Comparison of ENCODE assay signal across 20 mouse cellular contexts in genomic region chr12:44397782-44398181, GRCm38 (mm10).
DNase-seq lines count a peak whose midpoint lies in the region; ATAC-seq and TF ChIP-seq lines count a peak whose summit lies in the region.
"Had no signal": no experiment of that assay in that cellular context is flagged by ENCODE, and none has a peak within 500 bp of the region (broad histone marks: within the 10 kb centered on the region; RNA-seq: fewer than 3 reads in every experiment).

No protein-coding gene starts in this region.

- no peaks in the 10 kb centered on the region for H3K36me3 ChIP-seq in forebrain, embryonic 11.5 days (ENCODE audit: control insufficient read depth, insufficient read depth, low read length)
- no peaks in the 10 kb centered on the region for H3K36me3 ChIP-seq in forebrain, embryonic 10.5 days (replicated peaks)
- no peaks in the 10 kb centered on the region for H3K36me3 ChIP-seq in forebrain, embryonic 14.5 days (ENCODE audit: control insufficient read depth, insufficient read depth, low read length)
- H3K36me3 ChIP-seq in midbrain, postnatal 0 days (ENCODE audit: insufficient read depth, low read length) = no peaks in the 10 kb centered on the region
- H3K36me3 ChIP-seq: embryonic facial prominence, embryonic 12.5 days; heart, embryonic 13.5 days; kidney, embryonic 15.5 days; liver, embryonic 15.5 days had no signal

- H3K27me3 ChIP-seq in forebrain, embryonic 11.5 days (ENCODE audit: control insufficient read depth, insufficient read depth, low read length) = no peaks in the 10 kb centered on the region
- H3K27me3 ChIP-seq in forebrain, embryonic 10.5 days (ENCODE audit: poor library complexity, severe bottlenecking) = no peaks in the 10 kb centered on the region
- no peaks in the 10 kb centered on the region for H3K27me3 ChIP-seq in forebrain, embryonic 14.5 days (replicated peaks; ENCODE audit: control insufficient read depth, insufficient read depth, low read length)
- no peaks in the 10 kb centered on the region for H3K27me3 ChIP-seq in midbrain, postnatal 0 days (ENCODE audit: insufficient read depth, low read length)
- H3K27me3 ChIP-seq: embryonic facial prominence, embryonic 12.5 days; heart, embryonic 13.5 days; kidney, embryonic 15.5 days; liver, embryonic 15.5 days had no signal

- H3K27ac ChIP-seq in forebrain, embryonic 11.5 days (ENCODE audit: low read depth, low read length) = no peak overlapping the region
- no peak overlapping the region; the same call in 1 of the 2 replicates for H3K27ac ChIP-seq in forebrain, embryonic 10.5 days
- H3K27ac ChIP-seq in forebrain, embryonic 14.5 days (ENCODE audit: low read depth, low read length) = no peak overlapping the region; the same call in 1 of the 2 replicates
- H3K27ac ChIP-seq in midbrain, postnatal 0 days (ENCODE audit: low read depth, low read length) = peak overlapping the region; percentile 64
- H3K27ac ChIP-seq: embryonic facial prominence, embryonic 12.5 days; gastrocnemius, adult 2 months; heart, embryonic 13.5 days; kidney, embryonic 15.5 days; liver, embryonic 15.5 days had no signal

- WGBS in forebrain, embryonic 11.5 days = 18% methylated on average over 5 of the region's 5 CpGs
- 28% methylated on average over 5 of the region's 5 CpGs for WGBS in forebrain, embryonic 10.5 days
- WGBS in forebrain, embryonic 14.5 days = 17% methylated on average over 5 of the region's 5 CpGs
- 26% methylated on average over 5 of the region's 5 CpGs for WGBS in midbrain, postnatal 0 days

- H3K9ac ChIP-seq in forebrain, embryonic 11.5 days (ENCODE audit: low read length) = no peak overlapping the region
- H3K9ac ChIP-seq in forebrain, embryonic 14.5 days (ENCODE audit: low read length) = no peak overlapping the region; the same call in 1 of the 2 replicates
- H3K9ac ChIP-seq in midbrain, postnatal 0 days (replicated peaks; ENCODE audit: low read length, poor library complexity, severe bottlenecking) = no peak overlapping the region
- H3K9ac ChIP-seq: embryonic facial prominence, embryonic 12.5 days; heart, embryonic 13.5 days; kidney, embryonic 15.5 days; liver, embryonic 15.5 days had no signal

- no peaks in the 10 kb centered on the region; the same call in 1 of the 2 replicates for H3K4me1 ChIP-seq in forebrain, embryonic 11.5 days (replicated peaks; ENCODE audit: control insufficient read depth, insufficient read depth, low read length)
- peaks cover 27% of the 10 kb centered on the region for H3K4me1 ChIP-seq in forebrain, embryonic 10.5 days
- peaks cover 11% of the 10 kb centered on the region for H3K4me1 ChIP-seq in forebrain, embryonic 14.5 days (ENCODE audit: control insufficient read depth, insufficient read depth, low read length)
- 0 out of 2 replicates have a peak, but pooled peaks cover under 1% of the 10 kb centered on the region for H3K4me1 ChIP-seq in midbrain, postnatal 0 days (ENCODE audit: insufficient read depth, low read length)
- H3K4me1 ChIP-seq: embryonic facial prominence, embryonic 12.5 days; heart, embryonic 13.5 days; kidney, embryonic 15.5 days; liver, embryonic 15.5 days had no signal

- H3K9me3 ChIP-seq in forebrain, embryonic 11.5 days (ENCODE audit: control insufficient read depth, low read length) = no peaks in the 10 kb centered on the region
- H3K9me3 ChIP-seq in forebrain, embryonic 10.5 days = no peaks in the 10 kb centered on the region
- H3K9me3 ChIP-seq in forebrain, embryonic 14.5 days (replicated peaks; ENCODE audit: control insufficient read depth, low read length) = no peaks in the 10 kb centered on the region
- H3K9me3 ChIP-seq in midbrain, postnatal 0 days (ENCODE audit: low read length) = no peaks in the 10 kb centered on the region
- H3K9me3 ChIP-seq: embryonic facial prominence, embryonic 12.5 days; heart, embryonic 13.5 days; kidney, embryonic 15.5 days; liver, embryonic 15.5 days had no signal

- DNase-seq in forebrain, embryonic 11.5 days (ENCODE audit: low spot score) = no peak
- no peak for DNase-seq in forebrain, embryonic 10.5 days (ENCODE audit: extremely low spot score, low spot score)
- DNase-seq in left cerebral cortex, adult 9 months (ENCODE audit: low spot score in 2 of 2) = peak; percentile 48 to 81
- no peak for DNase-seq in left cerebral cortex, adult 18-20 months (ENCODE audit: low spot score in 2 of 2)
- peak; percentile 29 for DNase-seq in forebrain, embryonic 14.5 days (ENCODE audit: low spot score)
- no peak for DNase-seq in midbrain, postnatal 0 days (ENCODE audit: low spot score)
- no peak for DNase-seq in yolk sac, embryonic 10.5 days (ENCODE audit: low spot score)
- DNase-seq: adrenal gland, adult 2 months; cerebellum, adult 18-20 months; gastrocnemius, adult 2 months; heart, adult 11 months; heart, postnatal 36 days; right cerebral cortex, postnatal 25 days; thymus, postnatal 14 days had no signal

- TF ChIP-seq CTCF in midbrain, postnatal 0 days (IDR thresholded peaks at IDR 0.05) = no peak

- peak; percentile 33; the same call in 1 of the 2 replicates for ATAC-seq in forebrain, embryonic 11.5 days (replicated peaks; ENCODE audit: low FRiP score)
- ATAC-seq in forebrain, embryonic 14.5 days = no peak
- ATAC-seq in midbrain, postnatal 0 days (ENCODE audit: low FRiP score) = peak; percentile 44; the same call in 1 of the 2 replicates
- no peak for ATAC-seq in granulocyte monocyte progenitor cell, adult 5-6 weeks (replicated peaks; ENCODE audit: poor library complexity, severe bottlenecking)
- ATAC-seq: lung, postnatal 0 days had no signal

- no peak overlapping the region for H3K4me3 ChIP-seq in forebrain, embryonic 11.5 days (ENCODE audit: low read depth, low read length)
- H3K4me3 ChIP-seq in forebrain, embryonic 10.5 days = no peak overlapping the region
- H3K4me3 ChIP-seq in forebrain, embryonic 14.5 days (ENCODE audit: low read depth, low read length) = no peak overlapping the region
- H3K4me3 ChIP-seq in midbrain, postnatal 0 days (ENCODE audit: low read depth, low read length) = no peak overlapping the region
- H3K4me3 ChIP-seq: embryonic facial prominence, embryonic 12.5 days; gastrocnemius, adult 2 months; heart, embryonic 13.5 days; kidney, embryonic 15.5 days; liver, embryonic 15.5 days had no signal

- H3K4me2 ChIP-seq in forebrain, embryonic 11.5 days (ENCODE audit: low read depth, low read length, severe bottlenecking) = no peak overlapping the region
- no peak overlapping the region for H3K4me2 ChIP-seq in forebrain, embryonic 14.5 days (ENCODE audit: low read length)
- no peak overlapping the region for H3K4me2 ChIP-seq in midbrain, postnatal 0 days (ENCODE audit: low read depth, low read length, poor library complexity, severe bottlenecking)
- H3K4me2 ChIP-seq: embryonic facial prominence, embryonic 12.5 days; heart, embryonic 13.5 days; kidney, embryonic 15.5 days; liver, embryonic 15.5 days had no signal

Comparison
In these comparisons a context has a peak if more than half of its experiments do, and no peak if none do; other contexts are left out.
1. ATAC-seq: peak in forebrain, embryonic 11.5 days (single experiment) and midbrain, postnatal 0 days (single experiment); none in forebrain, embryonic 14.5 days (single experiment) and granulocyte monocyte progenitor cell, adult 5-6 weeks (single experiment).
2. DNase-seq: peak in left cerebral cortex, adult 9 months (2 of 2) and forebrain, embryonic 14.5 days (single experiment); none in forebrain, embryonic 11.5 days (single experiment), forebrain, embryonic 10.5 days (single experiment), left cerebral cortex, adult 18-20 months (0 of 2), midbrain, postnatal 0 days (single experiment) and yolk sac, embryonic 10.5 days (single experiment).